Mouse (Mus musculus) urinary bladder, postnatal 36 days (tissue): ENCODE results near the gene Echdc1.
A peak's percentile ranks its signal among the peaks of the same experiment; 100 is the strongest.
"Not testable (repeated sequence)": the region's sequence is repeated elsewhere in the genome, so short reads cannot be mapped to it uniquely, and the experiment has no call there.

ENCODE experiments used
- DNase-seq, 2 experiments: peaks; one replicate each; pipeline ENCODE4 v3.0.0; 2022; ENCODE audit warnings: low spot score in 2 of 2, mixed read lengths in 1 of 2

Echdc1 gene

DNA sequence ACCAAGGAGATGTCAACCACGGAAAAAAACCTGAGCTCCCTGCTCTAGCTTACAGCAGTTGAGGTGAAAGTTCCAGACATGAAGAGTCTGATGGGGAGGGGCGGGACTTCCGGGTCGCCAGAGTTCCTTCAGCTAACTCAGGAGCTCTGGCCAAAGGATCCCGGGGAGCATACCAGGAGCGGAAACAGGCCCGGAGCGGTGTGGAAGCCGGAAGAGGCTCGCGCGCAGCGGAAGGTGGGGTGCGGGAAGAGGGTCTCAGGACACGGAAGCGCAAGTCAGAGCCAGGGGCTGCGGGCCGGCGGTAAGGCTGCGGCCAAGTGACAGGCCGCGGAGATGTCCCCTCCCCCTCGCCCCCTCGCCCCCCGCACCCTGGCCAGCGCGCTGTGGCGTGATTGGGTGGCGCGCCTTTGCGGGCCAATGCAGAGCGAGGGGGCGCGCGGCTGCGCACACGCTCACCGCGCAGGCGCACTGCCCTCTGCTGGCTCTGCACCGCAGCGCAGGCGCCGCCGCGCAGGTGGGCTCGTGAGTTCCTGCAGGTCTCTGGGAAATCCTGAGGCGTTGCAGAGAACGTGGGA is at the start of gene Echdc1:
Gene Echdc1 (plus strand): TSS at position 103 of the 575 bp plus-strand sequence.
- DNase-seq = peak; percentile 76 to 86

DNA sequence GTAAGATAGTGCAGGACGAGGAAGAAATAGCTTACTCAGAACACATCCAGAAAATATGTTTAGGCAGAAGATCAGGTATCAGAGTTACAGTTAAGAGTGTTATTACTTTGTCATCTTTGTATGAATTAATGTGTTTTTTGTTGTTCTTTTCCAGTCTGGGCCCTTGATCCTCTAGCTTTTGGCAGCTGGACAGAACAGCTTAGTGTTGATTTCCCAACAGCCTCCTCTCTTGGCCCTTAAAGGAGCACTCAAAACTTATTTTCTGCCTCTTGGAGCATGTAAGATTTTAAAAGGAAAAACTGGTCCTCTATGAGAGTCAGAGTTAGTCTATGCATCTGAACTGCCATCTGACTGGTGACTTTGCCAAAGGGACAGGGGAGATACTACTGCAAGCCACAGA is 31.2 kb upstream of the Echdc1 start:
- no peak for DNase-seq

DNA sequence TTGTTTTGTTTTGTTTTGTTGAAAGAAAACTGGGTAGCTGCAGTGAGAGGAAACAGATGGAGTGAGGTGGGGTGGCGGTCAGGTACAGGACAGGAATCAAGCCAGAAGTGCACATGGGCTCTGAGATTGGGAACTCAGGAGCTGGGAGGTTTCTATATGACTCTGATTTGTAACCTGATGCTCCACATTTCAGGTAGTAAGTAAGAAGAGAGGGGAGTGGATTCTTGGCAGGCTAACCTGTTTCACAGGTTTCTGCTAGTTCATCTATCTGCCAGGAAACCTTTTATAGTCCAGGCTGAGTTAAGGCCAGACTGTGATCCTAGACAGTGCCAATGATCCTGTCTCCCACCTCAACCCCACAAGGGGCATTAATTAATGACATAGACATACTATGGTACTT is 27.2 kb upstream of the Echdc1 start:
- DNase-seq = peak; percentile 10 to 16

DNA sequence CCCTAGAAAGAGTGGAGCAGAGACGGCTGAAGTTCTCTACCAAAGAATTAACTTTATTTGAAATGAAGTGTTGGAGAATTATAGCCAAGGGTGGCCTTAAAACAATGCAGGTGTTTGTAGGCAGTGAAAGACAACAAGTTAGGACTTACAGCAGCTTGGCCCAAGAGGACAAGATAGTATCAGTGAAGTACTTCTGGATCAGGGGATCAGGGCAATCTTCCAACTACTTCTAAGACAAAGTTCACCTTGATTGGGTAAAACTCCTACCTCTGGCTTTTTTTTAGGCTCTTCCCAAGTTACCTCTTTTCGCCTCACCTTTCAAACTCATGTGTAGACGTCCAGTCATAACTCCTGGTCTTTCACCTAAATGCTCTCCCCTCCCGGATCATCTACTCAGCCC is 10.7 kb upstream of the Echdc1 start:
- DNase-seq = no peak

DNA sequence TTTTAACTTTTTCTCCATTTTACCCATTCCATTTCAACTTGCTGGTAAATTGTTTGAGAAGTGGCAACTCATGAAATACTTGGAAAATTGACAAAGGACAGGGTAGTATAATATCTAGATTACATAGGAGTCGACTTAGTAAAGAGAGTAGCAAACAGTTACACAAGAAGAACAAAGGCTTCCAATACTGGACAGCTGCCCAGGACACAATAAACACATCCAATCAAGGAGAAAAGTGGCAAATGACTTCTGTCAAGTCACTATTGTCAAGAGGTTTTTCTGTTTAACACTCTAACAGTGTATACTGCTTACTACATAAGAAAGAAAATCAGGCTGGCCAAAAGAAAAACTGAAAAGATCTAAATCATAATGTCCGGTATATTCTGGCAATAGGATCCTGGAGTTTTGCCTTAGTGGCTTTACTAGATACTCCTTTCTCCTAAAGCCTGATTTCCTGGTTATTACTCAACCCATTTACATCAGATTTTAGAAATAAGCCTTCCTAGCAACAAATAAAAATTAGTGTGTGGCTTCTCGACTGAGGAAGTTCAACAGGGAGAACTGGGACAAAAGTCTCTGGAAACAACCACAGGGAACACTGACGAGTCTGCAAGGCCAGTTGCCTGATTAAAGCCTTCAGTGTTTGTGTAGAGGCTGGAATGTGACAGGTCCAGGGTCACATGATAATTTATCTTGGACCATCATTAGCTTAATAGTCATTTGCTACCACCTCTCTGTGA is 1.3 kb upstream of the Echdc1 start:
- peak in 1 of 2 experiments; percentile 4 for DNase-seq

DNA sequence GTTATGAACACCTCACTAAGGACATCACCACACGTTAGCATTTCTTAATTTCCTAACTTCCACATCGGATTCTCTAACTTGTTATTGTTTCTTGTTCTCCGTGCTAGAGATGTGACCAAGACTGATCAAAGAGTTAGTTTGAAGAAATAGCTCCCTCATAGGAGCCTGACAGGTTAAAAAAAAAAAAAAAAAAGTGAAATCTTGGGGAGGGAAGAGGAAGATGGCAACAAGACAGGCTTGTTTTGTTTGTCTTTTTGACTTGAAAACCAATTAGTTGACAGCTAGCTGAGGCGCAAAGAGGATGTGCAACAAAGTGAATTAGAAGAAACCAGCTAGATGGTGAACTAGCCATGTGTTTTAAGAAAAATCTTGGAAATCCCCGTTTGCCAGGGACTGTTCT is 939 bp downstream of the Echdc1 start:
- no peak for DNase-seq

DNA sequence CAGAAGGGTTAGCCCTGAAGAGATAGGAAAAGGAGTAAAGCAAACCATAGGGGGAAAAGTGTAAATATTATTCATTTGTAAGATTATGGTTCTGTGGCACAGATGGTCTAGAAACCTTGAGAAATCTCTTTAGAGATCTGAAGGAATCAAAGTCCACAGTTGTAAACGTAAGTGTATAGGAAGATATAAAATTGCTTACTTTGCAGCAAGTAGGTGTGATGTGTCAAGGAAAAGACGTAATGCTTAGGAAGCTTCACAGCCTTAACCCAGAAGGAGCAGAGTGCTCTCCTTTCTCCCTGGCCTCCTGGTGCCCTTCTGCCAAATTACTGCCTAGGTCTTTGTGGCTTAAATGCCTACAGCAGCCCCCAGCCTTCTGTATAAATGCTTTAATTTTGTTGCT is 11.9 kb downstream of the Echdc1 start:
- DNase-seq = no peak

DNA sequence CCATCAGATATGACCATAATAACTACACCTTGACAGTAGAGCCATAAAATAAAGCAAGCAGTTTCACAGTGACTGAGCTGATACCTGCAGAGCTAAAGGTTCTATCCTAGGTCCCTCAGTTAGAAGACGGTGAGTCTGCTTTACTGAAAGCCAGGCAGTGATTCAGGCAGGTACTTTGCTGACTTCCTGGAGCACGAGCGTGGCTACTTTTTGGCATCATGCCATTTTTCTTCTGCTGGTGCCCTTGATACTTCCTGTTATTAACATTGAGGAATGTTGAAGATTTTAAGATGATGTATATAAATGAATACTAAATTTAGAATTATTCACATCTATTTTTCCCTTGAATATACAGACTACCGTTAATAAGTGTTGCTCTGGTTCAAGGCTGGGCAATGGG is 20.9 kb downstream of the Echdc1 start:
- DNase-seq = no peak

DNA sequence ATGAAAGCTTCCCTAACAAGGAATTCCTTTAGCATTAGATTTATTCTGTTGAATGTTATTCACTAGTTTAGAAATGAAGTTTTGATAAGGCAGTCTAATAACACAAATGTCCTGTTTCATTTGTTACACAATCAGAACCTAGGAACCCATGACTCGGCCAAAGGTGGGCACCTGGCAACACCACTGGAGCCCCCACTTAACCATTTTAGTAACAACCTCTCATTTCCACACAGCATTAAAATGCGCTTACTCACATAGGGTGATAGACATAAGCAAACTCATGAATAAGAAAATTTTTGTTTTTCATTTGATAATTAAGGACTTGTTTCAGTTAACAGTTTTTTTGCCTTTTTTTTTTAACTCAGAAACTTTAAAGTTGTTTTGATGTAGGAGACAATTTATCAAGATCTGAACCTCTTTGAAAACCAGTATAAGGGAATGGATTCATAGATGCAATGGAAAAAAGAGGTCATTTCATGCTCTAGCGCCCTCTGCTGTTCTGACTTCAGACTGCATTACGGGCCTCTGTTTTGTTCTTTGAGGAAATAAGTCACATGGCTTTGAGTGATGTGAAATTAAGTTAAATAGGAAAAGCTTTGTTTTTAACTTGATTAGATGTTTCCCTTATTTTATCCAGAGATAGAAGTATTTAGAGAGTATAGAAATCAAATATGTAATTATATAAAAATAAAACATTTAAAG is 25.5 kb downstream of the Echdc1 start:
- DNase-seq = peak; percentile 45 to 64

DNA sequence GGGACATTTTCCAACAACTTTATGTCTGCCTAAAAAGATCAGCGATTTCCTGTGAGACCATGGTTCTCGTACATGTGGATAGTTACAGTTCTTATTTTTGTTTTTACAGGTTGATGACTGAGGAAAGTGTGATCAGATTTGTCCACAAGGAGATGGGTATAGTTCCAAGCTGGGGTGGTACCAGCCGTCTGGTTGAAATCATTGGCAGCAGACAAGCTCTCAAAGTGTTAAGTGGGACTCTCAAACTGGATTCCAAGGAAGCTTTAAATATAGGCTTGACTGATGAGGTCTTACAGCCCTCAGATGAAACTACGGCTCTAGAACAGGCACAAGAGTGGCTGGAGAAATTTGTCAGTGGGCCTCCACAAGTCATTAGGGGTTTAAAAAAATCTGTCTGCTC is 31.3 kb downstream of the Echdc1 start:
- DNase-seq = no peak

DNA sequence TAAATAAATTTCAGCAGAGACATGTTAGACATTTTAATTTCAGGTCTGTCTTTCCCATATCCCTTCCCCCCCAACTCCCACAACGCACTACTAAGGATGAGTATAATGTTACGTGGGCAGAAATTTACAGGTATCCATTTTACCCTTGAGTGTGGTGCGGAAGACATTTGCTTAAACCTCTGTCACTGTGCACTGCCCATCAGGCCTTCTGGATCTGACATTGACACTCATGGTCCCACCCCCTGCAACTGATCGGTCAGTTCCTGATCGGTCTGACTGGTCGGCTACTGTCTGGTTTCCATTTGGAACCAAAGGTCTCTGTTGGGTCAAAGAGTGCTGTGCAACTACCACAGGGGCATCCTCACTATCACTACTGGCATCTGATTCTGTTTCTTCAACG is 33.7 kb downstream of the Echdc1 start:
- no peak for DNase-seq

DNA sequence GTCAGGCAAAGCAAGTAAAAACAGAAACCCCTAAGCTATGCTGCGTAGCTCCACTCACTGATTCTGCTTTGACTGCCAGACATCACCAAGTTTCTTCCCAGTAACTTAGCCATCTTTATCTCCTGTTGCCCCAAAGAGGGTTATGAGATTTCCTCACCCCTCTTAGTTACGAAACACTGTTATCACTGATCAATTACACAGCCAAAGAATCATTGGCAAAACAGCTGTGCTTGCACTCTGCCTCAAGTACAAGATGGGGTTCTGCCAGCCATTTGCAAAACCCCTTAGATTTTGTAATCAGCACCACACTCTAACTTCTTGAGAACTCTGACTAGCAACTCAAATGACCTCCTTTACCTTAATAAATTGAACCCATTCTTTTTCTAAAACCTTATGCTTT is 38.5 kb downstream of the Echdc1 start:
- DNase-seq = no peak

DNA sequence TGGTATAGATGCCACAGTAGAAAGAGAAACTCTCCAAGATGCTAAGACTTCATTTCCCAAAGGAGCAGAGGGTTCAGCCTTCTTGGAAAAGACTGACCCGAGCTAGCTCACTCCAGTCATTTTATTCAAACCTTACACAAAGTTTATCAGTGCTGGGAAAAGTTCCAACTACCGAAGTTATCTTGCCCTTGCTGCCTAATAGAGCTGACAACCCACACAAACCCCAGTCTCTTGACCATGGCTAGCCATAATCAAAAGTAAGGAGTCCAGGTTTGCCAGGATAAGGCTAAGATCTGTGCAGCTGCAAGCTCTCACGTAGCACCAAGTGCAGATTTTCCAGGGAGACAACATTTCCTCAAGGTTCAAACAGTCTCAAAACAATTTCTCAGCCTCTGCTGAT is 39.6 kb downstream of the Echdc1 start:
- DNase-seq = no peak

DNA sequence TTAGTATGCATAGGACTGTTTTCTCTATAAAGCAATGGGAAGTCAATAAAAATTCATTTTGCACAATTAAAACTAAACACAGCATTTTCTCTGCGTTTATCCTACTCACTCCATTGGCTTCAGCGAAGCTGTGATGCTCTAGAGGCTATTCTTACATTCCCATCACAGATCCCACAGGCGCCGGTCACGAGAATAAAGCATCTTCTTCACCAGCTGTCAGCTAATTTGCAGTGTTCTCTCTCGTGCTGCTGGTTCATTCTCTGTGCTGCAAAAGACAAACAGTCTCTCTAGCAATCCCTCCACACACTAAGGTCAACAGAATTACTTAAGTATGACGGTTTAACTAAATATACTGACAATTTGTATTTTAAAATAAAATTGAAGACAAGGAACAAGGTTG is 41.2 kb downstream of the Echdc1 start:
- no peak for DNase-seq

DNA sequence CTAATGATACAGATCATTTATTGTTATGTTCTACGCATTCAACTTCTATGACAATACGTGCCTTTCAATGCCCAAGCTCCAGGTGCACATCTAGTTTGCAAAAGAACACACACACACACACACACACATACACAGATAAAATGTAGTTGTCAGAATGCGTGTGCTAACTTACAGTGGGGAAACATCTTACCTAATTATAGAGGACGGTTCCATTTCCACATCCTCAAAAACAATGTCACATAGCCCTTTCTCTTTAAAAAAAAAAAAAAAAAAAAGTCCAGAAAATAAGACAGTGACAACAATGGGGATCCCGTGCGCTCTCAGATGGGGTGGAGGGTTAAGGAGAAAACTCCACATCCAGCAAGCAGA is 48.1 kb downstream of the Echdc1 start:
- DNase-seq = no peak

DNA sequence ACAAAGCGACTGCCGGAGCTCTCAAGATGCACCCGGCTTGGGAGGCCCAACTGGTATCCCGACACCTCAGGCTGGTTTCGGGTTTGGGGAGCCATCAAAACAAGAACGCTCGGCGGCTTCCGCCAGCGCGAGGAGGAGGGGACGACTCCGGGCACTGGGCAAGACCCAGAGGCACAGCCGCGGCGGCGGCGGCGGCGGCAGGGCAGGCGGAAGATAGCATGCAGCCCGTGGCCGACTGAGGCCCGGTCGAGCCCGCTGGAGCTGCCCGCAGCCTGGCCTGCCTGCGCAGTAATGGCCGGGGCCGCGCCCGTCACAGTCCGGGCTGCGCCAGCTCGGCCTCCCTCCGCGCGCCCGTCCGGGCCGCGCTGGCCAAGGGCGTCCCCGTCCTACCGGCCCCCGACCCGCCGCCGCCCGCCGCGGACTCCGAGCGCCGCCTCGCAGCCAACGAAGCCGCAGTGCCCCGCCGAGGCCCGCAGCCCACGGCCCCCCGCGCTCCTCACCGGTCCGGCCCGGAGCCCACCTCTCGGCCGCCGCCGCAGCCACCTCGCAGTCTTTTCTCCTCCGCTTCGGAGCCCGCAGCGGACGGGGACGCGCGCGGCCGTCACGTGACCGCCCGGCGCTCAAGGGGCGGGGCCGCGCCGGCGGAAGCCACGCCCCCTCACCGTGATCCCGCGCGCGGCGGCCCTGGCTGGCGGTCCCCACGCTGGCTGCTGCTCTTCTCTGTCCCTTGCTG is 48.7 kb downstream of the Echdc1 start:
- DNase-seq = peak; percentile 84 to 86

DNA sequence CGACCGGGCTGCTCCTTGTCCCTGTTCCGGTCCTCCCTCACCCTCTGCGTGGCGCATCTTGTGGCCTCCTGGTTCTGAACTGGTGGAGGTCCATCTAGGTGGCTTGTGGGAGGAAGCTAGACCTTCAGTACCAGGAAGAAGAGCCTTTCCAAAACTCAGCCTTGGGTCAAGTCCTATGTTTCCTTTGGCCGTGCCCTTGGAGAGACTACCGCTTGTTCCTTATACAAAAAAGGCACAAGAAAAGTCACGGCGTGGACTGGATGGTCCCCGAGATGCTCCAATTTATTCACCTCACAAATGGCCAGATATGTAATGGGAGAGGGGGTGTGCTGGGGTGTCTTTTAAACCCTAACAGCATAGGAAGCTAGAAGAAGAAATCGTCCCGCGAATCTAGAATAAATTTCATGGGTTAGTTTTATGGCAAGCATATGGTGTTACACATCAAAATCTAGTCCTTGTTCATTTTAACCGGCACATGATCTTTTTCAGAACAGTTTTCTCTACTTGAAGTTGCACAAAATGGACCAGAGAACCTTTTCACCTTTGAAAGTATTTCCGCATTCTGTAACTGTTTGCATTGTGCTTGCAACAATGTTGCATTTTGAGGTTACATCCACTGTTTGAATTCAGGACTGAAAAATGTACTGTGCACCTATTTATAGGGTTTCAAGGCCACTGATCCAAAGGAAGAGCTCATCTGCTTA is 49.4 kb downstream of the Echdc1 start, which contains the start of gene Rnf146:
Gene Rnf146 (minus strand): TSS at position 246 of the 704 bp plus-strand sequence.
- DNase-seq = no peak

DNA sequence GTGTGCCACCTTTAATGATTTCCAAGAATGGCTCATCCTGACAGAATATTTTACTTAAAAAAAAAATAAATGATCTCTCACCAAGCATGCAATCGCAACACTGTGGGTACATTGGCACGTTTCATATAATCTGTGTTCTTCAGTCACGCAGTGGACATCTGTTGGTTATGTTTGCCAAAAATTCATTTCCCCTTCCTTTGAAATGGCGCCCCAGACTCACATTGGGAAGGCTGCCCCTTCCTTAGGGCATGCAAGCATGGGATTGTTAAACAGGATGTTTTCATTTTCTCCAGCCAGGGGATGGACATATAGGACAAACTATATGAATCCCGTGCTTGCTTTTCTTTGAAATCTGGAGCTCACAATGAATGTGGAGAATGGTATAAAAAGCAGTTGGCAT is 61.1 kb downstream of the Echdc1 start:
- no peak for DNase-seq

DNA sequence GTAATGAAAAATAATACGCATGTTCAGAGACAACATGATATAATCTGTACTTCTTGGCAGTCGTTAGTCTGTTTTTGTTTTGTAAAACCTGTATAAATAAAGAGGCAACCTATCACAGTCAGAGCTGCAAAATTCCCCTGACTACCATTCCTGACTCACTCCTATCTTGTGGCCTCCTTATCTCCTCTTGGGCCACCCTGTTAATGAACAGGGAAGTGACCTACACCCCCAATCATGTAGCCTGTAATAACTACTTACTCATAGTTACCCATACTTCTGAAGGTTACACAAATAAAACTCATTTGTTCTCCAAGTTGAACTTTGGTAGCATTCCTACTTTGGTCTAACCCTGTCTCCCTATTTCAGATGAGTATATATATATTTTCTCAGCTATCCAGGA is 68.6 kb downstream of the Echdc1 start:
- DNase-seq = no peak

DNA sequence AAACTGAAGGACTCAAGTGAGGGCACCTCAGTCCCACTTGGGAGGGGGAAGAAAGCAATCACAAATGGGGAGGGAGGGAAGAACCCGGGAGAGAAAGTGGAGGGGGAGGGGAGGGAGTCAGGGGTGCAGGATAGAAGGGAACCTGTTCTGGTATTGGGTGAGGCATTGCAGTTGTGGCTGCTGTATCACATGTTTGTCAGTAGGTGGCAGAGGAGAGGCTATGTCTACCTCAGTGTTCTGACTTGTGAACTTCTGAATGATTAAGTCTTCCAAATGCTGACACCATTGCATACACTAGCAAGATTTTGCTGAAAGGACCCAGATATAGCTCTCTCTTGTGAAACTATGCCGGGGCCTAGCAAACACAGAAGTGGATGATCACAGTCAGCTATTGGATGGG is 81.9 kb downstream of the Echdc1 start:
- DNase-seq = not testable (repeated sequence)
